Mouse (Mus musculus) liver, embryonic 14.5 days (tissue): ENCODE measurements around the gene Pde8a. TPM values are rescaled to one million over a fixed set of nuclear protein-coding genes. Genes with fewer than 3 reads are reported as not detected.

ENCODE experiments used
- ATAC-seq: fragments of 200-750 bp; cut with Nextera tagmentation; 2 replicates; pipeline ENCODE4 v1.8.0; 2017; ENCODE audit warnings: moderate number of reproducible peaks, mild to moderate bottlenecking, moderate library complexity; ENCODE audit not compliant: insufficient read depth
- DNase-seq, 3 experiments: peaks; one replicate each; pipeline ENCODE4 v3.0.0-alpha.2; 2012 to 2013; ENCODE audit warnings: low read depth in 3 of 3, low spot score in 3 of 3
- H3K27ac ChIP-seq: fragments of 300-500 bp; sonication (generic); 2 replicates; pipeline ENCODE4 v1.5.1; 2014; ENCODE audit warnings: moderate library complexity, mild to moderate bottlenecking, control low read depth, inconsistent platforms
- H3K27me3 ChIP-seq: fragments of 300-500 bp; sonication (generic); 2 replicates; pipeline ENCODE4 v1.6.1; 2014; ENCODE audit warnings: mild to moderate bottlenecking, low read length, moderate library complexity; ENCODE audit not compliant: control insufficient read depth, insufficient read depth
- H3K36me3 ChIP-seq: fragments of 300-500 bp; sonication (generic); replicated peaks from 2 replicates; pipeline ENCODE4 v1.6.1; 2014; ENCODE audit warnings: low read depth; ENCODE audit not compliant: control insufficient read depth, insufficient read depth
- H3K4me1 ChIP-seq, 2 experiments: fragments of 200-500 bp in 1 of 2; fragments of 300-500 bp in 1 of 2; sonication (generic) in 1 of 2; replicated peaks; 2 replicates each; pipeline ENCODE4 v1.6.1; 2012 to 2014; ENCODE audit warnings: antibody characterized with exemption in 1 of 2, inconsistent platforms in 1 of 2, low read length in 1 of 2; ENCODE audit not compliant: control insufficient read depth in 2 of 2, insufficient read depth in 2 of 2
- H3K4me2 ChIP-seq: fragments of 300-500 bp; sonication (generic); 2 replicates; pipeline ENCODE4 v1.6.1; 2014; ENCODE audit warnings: low read depth, mild to moderate bottlenecking, control low read depth, moderate library complexity
- H3K4me3 ChIP-seq, 2 experiments: fragments of 200-500 bp in 1 of 2; fragments of 300-500 bp in 1 of 2; sonication (generic) in 1 of 2; 2 replicates each; pipeline ENCODE4 v1.5.1; 2012 to 2014; ENCODE audit warnings: low read depth in 2 of 2, low read length in 2 of 2, mild to moderate bottlenecking in 2 of 2, control low read depth in 1 of 2, inconsistent platforms in 1 of 2, moderate library complexity in 1 of 2; ENCODE audit not compliant: insufficient read depth in 1 of 2
- H3K9ac ChIP-seq: fragments of 300-500 bp; sonication (generic); replicated peaks from 2 replicates; pipeline ENCODE4 v1.6.1; 2014; ENCODE audit warnings: mild to moderate bottlenecking, control low read depth, moderate library complexity
- H3K9me3 ChIP-seq: fragments of 300-500 bp; sonication (generic); 2 replicates; pipeline ENCODE4 v1.6.1; 2016; ENCODE audit warnings: low read length, mixed read lengths; ENCODE audit not compliant: control insufficient read depth
- CTCF ChIP-seq: IDR thresholded peaks from 2 replicates; pipeline ENCODE4 v1.5.1; 2016; ENCODE audit warnings: antibody characterized with exemption, low read depth, control low read depth
- EP300 ChIP-seq: IDR thresholded peaks from 2 replicates; pipeline ENCODE4 v1.6.1; 2016; ENCODE audit warnings: antibody characterized with exemption, low read depth
- WGBS: fragments of 180-500 bp; shearing (Covaris S2); extraction: QIAGEN DNeasy Blood & Tissue Kit; methylation state at CpG from one replicate; pipeline ENCODE4 v1.1.7; 2014; ENCODE audit not compliant: insufficient replicate concordance; 5-methylcytosine and 5-hydroxymethylcytosine counted together
- polyA plus RNA-seq, 2 experiments: library from polyadenylated mRNA; depleted of rRNA in 1 of 2; stranded (reverse) in 1 of 2; unstranded in 1 of 2; fragments of >200 nt; fragmentation: Nextera tagmentation in 1 of 2; extraction: Ambion mirVana in 1 of 2; gene quantifications; 2 replicates each; pipeline versions ENCODE4 v1.2.1 to v1.2.3; 2012 to 2014

The Pde8a gene
- polyA plus RNA-seq, 2 experiments: 1.5 to 1.7 TPM

DNA sequence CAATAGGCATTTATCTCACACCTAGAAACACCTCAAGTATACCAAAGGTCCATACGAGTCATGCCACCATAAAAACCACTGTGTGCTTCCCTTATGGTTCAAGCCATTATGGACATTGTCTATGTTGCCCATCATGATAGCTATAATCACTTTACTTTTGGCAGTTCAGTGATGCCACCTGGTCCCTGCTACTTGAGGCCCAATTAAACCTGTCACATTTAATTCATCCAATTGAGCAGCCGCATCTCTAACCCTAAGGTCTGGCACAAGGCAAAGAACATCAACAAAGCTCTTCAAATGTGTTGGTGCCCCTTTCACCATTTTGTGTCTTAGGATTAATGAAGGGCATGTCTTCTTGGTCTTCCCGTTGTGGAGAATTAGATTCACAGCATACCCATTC is 42.1 kb downstream of the Pde8a start:
- DNase-seq (no peak), ATAC-seq (no peak)
- TF ChIP-seq EP300 (no peak), CTCF (no peak)
- no peak overlapping the region for H3K27ac ChIP-seq
- 68% methylated on average over 3 of the region's 3 CpGs for WGBS
- no peaks in the 10 kb centered on the region for H3K27me3 ChIP-seq
- no peak overlapping the region for H3K4me3 ChIP-seq
- no peak overlapping the region for H3K9ac ChIP-seq
- H3K9me3 ChIP-seq: no peaks in the 10 kb centered on the region
- no peak overlapping the region for H3K4me2 ChIP-seq
- H3K36me3 ChIP-seq: no peaks in the 10 kb centered on the region
- peaks cover 0 to 4% of the 10 kb centered on the region in 2 experiments; a peak in 1 of 4 replicates for H3K4me1 ChIP-seq

DNA sequence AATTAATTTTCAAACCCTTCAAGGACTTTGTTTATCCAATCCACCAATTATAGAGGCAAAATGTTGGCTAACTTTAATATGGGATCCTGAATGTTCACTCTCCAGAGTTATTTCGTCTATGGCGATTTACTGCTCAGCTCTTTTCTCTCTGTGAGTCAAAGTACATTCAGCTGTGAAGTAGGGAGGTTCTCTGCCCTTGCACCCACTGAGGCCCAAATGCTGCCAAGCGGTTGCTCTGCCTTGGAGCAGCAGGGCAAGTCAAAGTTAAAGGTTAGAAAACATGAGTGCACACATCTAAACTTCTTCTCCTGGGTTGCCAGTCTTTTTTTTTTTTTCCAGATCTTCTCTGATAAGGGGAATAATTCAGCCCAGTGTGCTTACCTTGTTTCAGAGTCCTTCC is 43.4 kb downstream of the Pde8a start:
- no peak overlapping the region for H3K9ac ChIP-seq
- ATAC-seq (no peak), DNase-seq (no peak)
- WGBS: 64% methylated on average over 3 of the region's 3 CpGs
- peaks cover 0 to 4% of the 10 kb centered on the region in 2 experiments; a peak in 1 of 4 replicates for H3K4me1 ChIP-seq
- H3K36me3 ChIP-seq: no peaks in the 10 kb centered on the region
- H3K9me3 ChIP-seq: no peaks in the 10 kb centered on the region
- TF ChIP-seq CTCF (no peak), EP300 (no peak)
- no peak overlapping the region for H3K27ac ChIP-seq
- no peaks in the 10 kb centered on the region for H3K27me3 ChIP-seq
- no peak overlapping the region for H3K4me2 ChIP-seq
- H3K4me3 ChIP-seq: no peak overlapping the region

DNA sequence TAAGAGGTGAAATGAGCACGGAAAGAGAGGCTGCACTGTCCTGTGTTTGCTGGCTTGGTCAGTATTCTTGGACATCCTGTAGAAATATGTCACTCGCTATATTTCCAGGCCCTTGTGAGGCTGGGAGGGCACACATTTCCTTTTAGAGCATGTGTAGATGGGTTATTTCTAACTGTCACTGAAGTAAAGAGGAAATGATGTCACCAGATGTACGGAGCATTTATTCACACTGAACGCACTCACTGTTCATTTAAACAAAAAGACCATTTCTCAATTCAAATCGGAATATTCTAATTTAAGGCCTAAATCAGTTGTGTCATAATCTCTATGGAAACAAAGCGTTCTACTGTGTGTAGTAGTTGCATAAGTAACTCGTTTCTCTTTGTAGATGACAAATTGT is 48.2 kb downstream of the Pde8a start:
- Histone ChIP-seq H3K9ac (no peak overlapping the region), H3K27me3 (no peaks in the 10 kb centered on the region), H3K4me3 (no peak overlapping the region), H3K36me3 (no peaks in the 10 kb centered on the region), H3K4me2 (no peak overlapping the region), H3K27ac (no peak overlapping the region), H3K4me1 (no peaks in the 10 kb centered on the region), H3K9me3 (no peaks in the 10 kb centered on the region)
- TF ChIP-seq CTCF: no peak
- no peak for TF ChIP-seq EP300
- no peak for ATAC-seq
- 38% methylated on average over 7 of the region's 7 CpGs for WGBS
- DNase-seq: no peak

DNA sequence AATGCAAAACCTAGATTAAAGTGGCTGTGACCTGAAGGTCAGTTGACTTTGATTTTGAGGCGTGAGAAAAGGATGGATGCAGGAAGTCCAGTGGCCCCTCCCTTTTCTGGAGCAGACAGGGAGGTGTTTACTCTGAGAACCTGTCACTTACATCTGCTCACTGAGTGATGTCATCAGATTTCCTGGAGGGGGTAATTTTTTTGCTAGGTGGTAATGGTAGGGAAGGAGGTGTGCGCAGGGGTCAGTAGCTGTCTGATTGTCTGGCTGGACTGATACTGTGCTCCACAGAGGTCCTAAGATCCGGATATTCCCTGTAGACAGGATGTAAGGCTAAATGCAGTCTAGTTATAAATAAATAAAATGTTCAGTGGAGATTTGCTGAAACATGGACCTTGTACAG is 59.5 kb downstream of the Pde8a start:
- Histone ChIP-seq H3K9me3 (no peaks in the 10 kb centered on the region), H3K36me3 (no peaks in the 10 kb centered on the region), H3K9ac (no peak overlapping the region), H3K4me2 (no peak overlapping the region), H3K27ac (no peak overlapping the region), H3K27me3 (no peaks in the 10 kb centered on the region), H3K4me3 (no peak overlapping the region), H3K4me1 (no peaks in the 10 kb centered on the region)
- ATAC-seq (no peak), DNase-seq (no peak)
- TF ChIP-seq CTCF (no peak), EP300 (no peak)
- WGBS: 54% methylated on average over 3 of the region's 3 CpGs

DNA sequence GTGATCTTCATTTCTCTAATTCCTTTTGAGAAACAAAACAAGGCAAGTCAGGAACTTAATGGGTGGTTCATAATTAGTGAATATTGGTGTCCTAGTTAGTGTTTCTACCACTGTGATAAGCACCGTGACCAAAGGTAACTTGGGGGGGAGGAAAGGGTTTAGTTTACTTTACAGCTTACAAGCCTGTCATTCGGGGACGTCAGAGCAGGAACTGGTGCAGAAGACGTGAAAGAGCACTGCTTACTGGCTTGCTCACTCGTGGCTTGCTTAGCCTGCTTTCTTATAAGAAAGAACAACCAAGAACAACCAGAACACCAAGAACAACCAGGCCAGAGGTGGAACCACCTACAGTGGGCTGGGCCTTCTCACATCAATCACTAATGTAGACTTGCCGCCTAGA is 65.6 kb downstream of the Pde8a start:
- Histone ChIP-seq H3K4me3 (no peak overlapping the region), H3K9ac (no peak overlapping the region), H3K36me3 (no peaks in the 10 kb centered on the region), H3K4me1 (no peaks in the 10 kb centered on the region), H3K9me3 (no peaks in the 10 kb centered on the region), H3K27me3 (no peaks in the 10 kb centered on the region), H3K27ac (no peak overlapping the region), H3K4me2 (no peak overlapping the region)
- ATAC-seq: no peak
- no peak for DNase-seq
- WGBS: 42% methylated on average over 6 of the region's 6 CpGs
- no peak for TF ChIP-seq CTCF
- TF ChIP-seq EP300: no peak
